Mouse (Mus musculus) heart, embryonic 16.5 days (tissue): ENCODE results near the gene Rnf41. TPM values are rescaled to one million over a fixed set of nuclear protein-coding genes. Genes with fewer than 3 reads are reported as not detected.

ENCODE experiments used
- ATAC-seq: fragments of 200-750 bp; cut with Nextera tagmentation; replicated peaks from 2 replicates; pipeline ENCODE4 v1.8.0; 2017; ENCODE audit warnings: moderate number of reproducible peaks; ENCODE audit not compliant: insufficient read depth, low FRiP score; ENCODE audit errors: extremely low read depth
- H3K27ac ChIP-seq: fragments of 300-500 bp; sonication (generic); 2 replicates; pipeline ENCODE4 v1.5.1; 2014; ENCODE audit warnings: mild to moderate bottlenecking, low read length, control low read depth, moderate library complexity
- H3K27me3 ChIP-seq: fragments of 300-500 bp; sonication (generic); 2 replicates; pipeline ENCODE4 v1.6.1; 2014; ENCODE audit warnings: low read length, mixed read lengths; ENCODE audit not compliant: control insufficient read depth, insufficient read depth
- H3K36me3 ChIP-seq: fragments of 300-500 bp; sonication (generic); 2 replicates; pipeline ENCODE4 v1.6.1; 2014; ENCODE audit not compliant: control insufficient read depth, insufficient read depth
- H3K4me1 ChIP-seq: fragments of 300-500 bp; sonication (generic); 2 replicates; pipeline ENCODE4 v1.6.1; 2014; ENCODE audit warnings: low read length, mixed read lengths; ENCODE audit not compliant: control insufficient read depth, insufficient read depth
- H3K4me2 ChIP-seq: fragments of 300-500 bp; sonication (generic); 2 replicates; pipeline ENCODE4 v1.6.1; 2014; ENCODE audit warnings: low read depth, mild to moderate bottlenecking, control low read depth, low read length
- H3K4me3 ChIP-seq: fragments of 300-500 bp; sonication (generic); 2 replicates; pipeline ENCODE4 v1.5.1; 2014; ENCODE audit warnings: mild to moderate bottlenecking, control low read depth, low read length
- H3K9ac ChIP-seq: fragments of 300-500 bp; sonication (generic); 2 replicates; pipeline ENCODE4 v1.6.1; 2014; ENCODE audit warnings: low read length, control low read depth
- H3K9me3 ChIP-seq: fragments of 300-500 bp; sonication (generic); replicated peaks from 2 replicates; pipeline ENCODE4 v1.6.1; 2016; ENCODE audit warnings: low read length; ENCODE audit not compliant: control insufficient read depth
- WGBS: fragments of 180-500 bp; shearing (Covaris S2); extraction: QIAGEN DNeasy Blood & Tissue Kit; methylation state at CpG from one replicate; pipeline ENCODE4 v1.1.7; 2014; 5-methylcytosine and 5-hydroxymethylcytosine counted together
- polyA plus RNA-seq: library from polyadenylated mRNA; unstranded; fragments of >200 nt; fragmentation: Nextera tagmentation; extraction: Ambion mirVana; gene quantifications from 2 replicates; pipeline ENCODE4 v1.2.1, GENCODE M21; 2015

The Rnf41 gene
- polyA plus RNA-seq, 1 experiment from 2014 or later: 29.9 TPM

GRCm38 (mm10) chr10:128378462-128378861 is 33.0 kb upstream of the Rnf41 start:
- ATAC-seq: no peak
- Histone ChIP-seq H3K9ac (no peak overlapping the region), H3K9me3 (peaks cover 4% of the 10 kb centered on the region), H3K4me1 (peaks cover 15% of the 10 kb centered on the region), H3K27me3 (no peaks in the 10 kb centered on the region), H3K4me3 (no peak overlapping the region), H3K27ac (no peak overlapping the region), H3K36me3 (peaks cover 37% of the 10 kb centered on the region), H3K4me2 (peak overlapping the region; percentile 93; the same call in 1 of the 2 replicates)
- WGBS: 57% methylated on average over 3 of the region's 3 CpGs

GRCm38 (mm10) chr10:128379260-128379659 is 32.2 kb upstream of the Rnf41 start:
- Histone ChIP-seq H3K9ac (no peak overlapping the region), H3K4me3 (no peak overlapping the region), H3K4me2 (no peak overlapping the region), H3K27ac (no peak overlapping the region), H3K4me1 (peaks cover 15% of the 10 kb centered on the region), H3K9me3 (peaks cover 2% of the 10 kb centered on the region), H3K27me3 (no peaks in the 10 kb centered on the region), H3K36me3 (peaks cover 45% of the 10 kb centered on the region)
- 87% methylated on average over 7 of the region's 7 CpGs for WGBS
- ATAC-seq: no peak

- Histone ChIP-seq H3K36me3 (peaks cover 52% of the 10 kb centered on the region), H3K9me3 (no peaks in the 10 kb centered on the region), H3K4me3 (no peak overlapping the region), H3K4me1 (peaks cover 15% of the 10 kb centered on the region), H3K9ac (no peak overlapping the region), H3K4me2 (no peak overlapping the region), H3K27ac (no peak overlapping the region), H3K27me3 (no peaks in the 10 kb centered on the region)
- ATAC-seq: no peak
- WGBS: 85% methylated on average over 5 of the region's 5 CpGs
Measured at GRCm38 (mm10) chr10:128380565-128380964, 30.9 kb upstream of the Rnf41 start.

- Histone ChIP-seq H3K9ac (no peak overlapping the region), H3K9me3 (no peaks in the 10 kb centered on the region), H3K27ac (no peak overlapping the region), H3K4me1 (peaks cover 10% of the 10 kb centered on the region), H3K4me3 (no peak overlapping the region), H3K4me2 (no peak overlapping the region), H3K36me3 (peaks cover 66% of the 10 kb centered on the region), H3K27me3 (no peaks in the 10 kb centered on the region)
- 89% methylated on average over 8 of the region's 8 CpGs for WGBS
- no peak for ATAC-seq
Measured at GRCm38 (mm10) chr10:128382482-128382881, 29.0 kb upstream of the Rnf41 start.

- Histone ChIP-seq H3K9me3 (no peaks in the 10 kb centered on the region), H3K4me2 (no peak overlapping the region), H3K9ac (no peak overlapping the region), H3K27me3 (no peaks in the 10 kb centered on the region), H3K36me3 (peaks cover 84% of the 10 kb centered on the region), H3K27ac (no peak overlapping the region), H3K4me1 (peaks cover 2% of the 10 kb centered on the region), H3K4me3 (no peak overlapping the region)
- WGBS: 93% methylated on average over 7 of the region's 7 CpGs
- ATAC-seq: no peak
Measured at GRCm38 (mm10) chr10:128385902-128386301, 25.6 kb upstream of the Rnf41 start.

- Histone ChIP-seq H3K4me3 (no peak overlapping the region), H3K27ac (no peak overlapping the region), H3K4me1 (peaks cover 7% of the 10 kb centered on the region), H3K9me3 (no peaks in the 10 kb centered on the region), H3K9ac (no peak overlapping the region; the same call in 1 of the 2 replicates), H3K27me3 (no peaks in the 10 kb centered on the region), H3K36me3 (peaks cover 62% of the 10 kb centered on the region), H3K4me2 (no peak overlapping the region)
- WGBS: 88% methylated on average over 14 of the region's 14 CpGs
- ATAC-seq: no peak
Measured at GRCm38 (mm10) chr10:128388941-128389340, 22.5 kb upstream of the Rnf41 start.

GRCm38 (mm10) chr10:128389570-128389969 is 21.9 kb upstream of the Rnf41 start:
- Histone ChIP-seq H3K4me1 (peaks cover 7% of the 10 kb centered on the region), H3K9ac (no peak overlapping the region; the same call in 1 of the 2 replicates), H3K27ac (no peak overlapping the region), H3K36me3 (peaks cover 57% of the 10 kb centered on the region), H3K27me3 (no peaks in the 10 kb centered on the region), H3K9me3 (no peaks in the 10 kb centered on the region), H3K4me2 (no peak overlapping the region), H3K4me3 (no peak overlapping the region)
- WGBS: 58% methylated on average over 6 of the region's 6 CpGs
- ATAC-seq: 0 out of 2 replicates have a peak, but pooled peaks have one; percentile 21

- no peak overlapping the region for H3K9ac ChIP-seq
- H3K9me3 ChIP-seq: no peaks in the 10 kb centered on the region
- peaks cover 53% of the 10 kb centered on the region for H3K36me3 ChIP-seq
- H3K4me3 ChIP-seq: no peak overlapping the region
- peaks cover 7% of the 10 kb centered on the region for H3K4me1 ChIP-seq
- no peak for ATAC-seq
- no peaks in the 10 kb centered on the region for H3K27me3 ChIP-seq
- 89% methylated on average over 12 of the region's 12 CpGs for WGBS
- no peak overlapping the region for H3K27ac ChIP-seq
- no peak overlapping the region for H3K4me2 ChIP-seq
Measured at GRCm38 (mm10) chr10:128390366-128390765, 21.1 kb upstream of the Rnf41 start.

GRCm38 (mm10) chr10:128391850-128392249 is 19.6 kb upstream of the Rnf41 start:
- H3K36me3 ChIP-seq: peaks cover 45% of the 10 kb centered on the region
- no peak overlapping the region for H3K4me3 ChIP-seq
- H3K9me3 ChIP-seq: no peaks in the 10 kb centered on the region
- H3K9ac ChIP-seq: no peak overlapping the region
- no peaks in the 10 kb centered on the region for H3K27me3 ChIP-seq
- H3K27ac ChIP-seq: no peak overlapping the region
- no peak for ATAC-seq
- peaks cover 7% of the 10 kb centered on the region for H3K4me1 ChIP-seq
- WGBS: 47% methylated on average over 6 of the region's 6 CpGs
- no peak overlapping the region for H3K4me2 ChIP-seq
